Mouse (Mus musculus): ENCODE results near the gene Arhgef12. TPM values are rescaled to one million over a fixed set of nuclear protein-coding genes. Genes with fewer than 3 reads are reported as not detected.
A peak's percentile ranks its signal among the peaks of the same experiment; 100 is the strongest.

The Arhgef12 gene
- polyA plus RNA-seq, 1 experiment from 2014 or later = 14.0 TPM

DNA sequence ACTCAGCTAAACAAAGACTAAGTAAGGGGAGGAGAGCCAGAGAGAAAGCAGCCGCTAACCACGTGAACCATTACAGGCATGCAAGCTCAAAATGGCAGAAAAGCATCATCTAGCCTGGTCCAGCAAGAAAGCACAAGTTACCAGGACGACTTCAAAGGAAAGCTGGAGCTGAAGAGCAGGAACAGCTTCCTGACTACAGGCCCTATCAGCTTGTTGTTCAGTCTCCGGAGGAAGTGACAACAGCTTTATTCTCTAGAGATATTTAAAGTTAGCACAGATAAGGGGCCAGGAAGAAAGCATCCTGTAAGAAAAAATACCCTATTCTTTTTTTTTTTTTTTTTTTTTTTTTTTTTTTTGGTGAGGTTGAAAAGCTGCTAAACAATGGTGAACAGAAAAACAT, 8.1 kb downstream of the Arhgef12 start:
- no peak overlapping the region for H3K27ac ChIP-seq (replicated peaks; ENCODE audit: low read depth, low read length)
- H3K9ac ChIP-seq (ENCODE audit: low read depth, low read length) = no peak overlapping the region
- H3K27me3 ChIP-seq (replicated peaks; ENCODE audit: control insufficient read depth, insufficient read depth, low read length) = no peaks in the 10 kb centered on the region
- H3K4me1 ChIP-seq (ENCODE audit: control insufficient read depth, insufficient read depth, low read length) = peaks cover 25% of the 10 kb centered on the region
- no peaks in the 10 kb centered on the region for H3K9me3 ChIP-seq (ENCODE audit: control insufficient read depth, low read length)
- DNase-seq (ENCODE audit: low spot score) = peak; percentile 54
- ATAC-seq (ENCODE audit: low read depth) = 0 out of 2 replicates have a peak, but pooled peaks have one; percentile 37
- no peak overlapping the region for H3K4me2 ChIP-seq (ENCODE audit: low read depth, low read length)
- 38% methylated on average over 4 of the region's 4 CpGs for WGBS
- H3K36me3 ChIP-seq (ENCODE audit: control insufficient read depth, insufficient read depth, low read length) = no peaks in the 10 kb centered on the region
- H3K4me3 ChIP-seq (ENCODE audit: low read depth, low read length) = no peak overlapping the region

DNA sequence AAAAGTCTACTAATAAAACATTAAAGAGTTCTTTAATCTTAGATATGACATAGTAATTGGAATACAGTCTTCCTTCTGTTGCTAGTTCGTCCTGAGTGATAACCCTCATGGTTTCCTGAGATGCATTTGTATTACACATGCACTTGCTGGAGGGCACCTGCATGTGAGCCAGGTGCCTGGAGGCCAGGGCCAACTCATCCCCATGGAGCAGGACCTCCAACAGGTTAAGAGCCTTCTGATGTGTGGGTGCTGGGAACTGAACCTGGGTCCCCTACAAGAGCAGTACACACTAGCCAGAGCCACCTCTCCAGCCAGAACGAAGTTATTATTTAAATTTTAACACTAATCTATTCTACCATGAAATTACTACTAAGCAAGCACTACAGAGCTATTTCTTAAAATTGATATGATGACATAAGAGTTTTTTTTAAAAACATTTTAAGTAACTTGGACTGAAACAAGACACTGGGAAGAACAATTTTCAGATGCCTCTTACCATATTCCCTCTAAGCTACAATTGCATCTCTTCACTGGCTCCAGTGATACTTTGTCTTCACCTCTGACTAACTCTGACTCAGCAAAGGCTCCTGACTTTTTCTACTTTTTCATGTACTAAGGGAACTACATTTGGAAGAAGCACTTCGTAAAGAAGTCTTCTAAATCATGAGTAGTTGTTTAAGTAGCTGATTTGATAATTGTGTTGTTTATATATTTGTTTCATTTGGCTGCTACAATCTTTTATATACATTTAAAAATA, 9.1 kb downstream of the Arhgef12 start:
- no peak for DNase-seq (ENCODE audit: low spot score)
- no peak overlapping the region for H3K27ac ChIP-seq (replicated peaks; ENCODE audit: low read depth, low read length)
- H3K36me3 ChIP-seq (ENCODE audit: control insufficient read depth, insufficient read depth, low read length) = no peaks in the 10 kb centered on the region
- no peaks in the 10 kb centered on the region for H3K9me3 ChIP-seq (ENCODE audit: control insufficient read depth, low read length)
- no peak overlapping the region for H3K4me2 ChIP-seq (ENCODE audit: low read depth, low read length)
- peaks cover 23% of the 10 kb centered on the region for H3K4me1 ChIP-seq (ENCODE audit: control insufficient read depth, insufficient read depth, low read length)
- no peak overlapping the region for H3K9ac ChIP-seq (ENCODE audit: low read depth, low read length)
- ATAC-seq (ENCODE audit: low read depth) = no peak
- H3K27me3 ChIP-seq (replicated peaks; ENCODE audit: control insufficient read depth, insufficient read depth, low read length) = no peaks in the 10 kb centered on the region
- no peak overlapping the region for H3K4me3 ChIP-seq (ENCODE audit: low read depth, low read length)
- 88% methylated on average over 3 of the region's 3 CpGs for WGBS

DNA sequence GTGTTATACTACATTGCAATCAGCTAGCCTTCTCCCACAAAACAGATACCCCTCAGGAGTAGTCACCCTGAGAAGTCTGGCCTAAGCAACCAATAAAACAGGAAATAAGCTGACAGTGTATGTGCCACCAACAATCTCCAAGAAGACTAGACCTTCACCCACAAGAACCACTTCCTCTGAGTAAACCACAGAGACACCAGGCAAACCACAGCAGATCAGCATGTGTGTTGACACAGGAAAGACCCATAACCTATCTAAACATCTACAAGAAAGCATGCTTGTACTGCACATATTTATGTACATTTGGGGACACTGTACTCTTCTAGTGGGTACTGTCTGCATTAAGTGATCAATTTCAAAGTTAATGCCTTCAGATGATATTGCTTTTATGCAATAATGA, 10.7 kb downstream of the Arhgef12 start:
- DNase-seq (ENCODE audit: low spot score) (no peak), ATAC-seq (ENCODE audit: low read depth) (no peak)
- no peaks in the 10 kb centered on the region for H3K36me3 ChIP-seq (ENCODE audit: control insufficient read depth, insufficient read depth, low read length)
- H3K9me3 ChIP-seq (ENCODE audit: control insufficient read depth, low read length) = no peaks in the 10 kb centered on the region
- no peak overlapping the region for H3K9ac ChIP-seq (ENCODE audit: low read depth, low read length)
- H3K27ac ChIP-seq (replicated peaks; ENCODE audit: low read depth, low read length) = no peak overlapping the region
- peaks cover 16% of the 10 kb centered on the region; the same call in 1 of the 2 replicates for H3K4me1 ChIP-seq (ENCODE audit: control insufficient read depth, insufficient read depth, low read length)
- no peak overlapping the region for H3K4me3 ChIP-seq (ENCODE audit: low read depth, low read length)
- no peak overlapping the region for H3K4me2 ChIP-seq (ENCODE audit: low read depth, low read length)
- H3K27me3 ChIP-seq (replicated peaks; ENCODE audit: control insufficient read depth, insufficient read depth, low read length) = no peaks in the 10 kb centered on the region

DNA sequence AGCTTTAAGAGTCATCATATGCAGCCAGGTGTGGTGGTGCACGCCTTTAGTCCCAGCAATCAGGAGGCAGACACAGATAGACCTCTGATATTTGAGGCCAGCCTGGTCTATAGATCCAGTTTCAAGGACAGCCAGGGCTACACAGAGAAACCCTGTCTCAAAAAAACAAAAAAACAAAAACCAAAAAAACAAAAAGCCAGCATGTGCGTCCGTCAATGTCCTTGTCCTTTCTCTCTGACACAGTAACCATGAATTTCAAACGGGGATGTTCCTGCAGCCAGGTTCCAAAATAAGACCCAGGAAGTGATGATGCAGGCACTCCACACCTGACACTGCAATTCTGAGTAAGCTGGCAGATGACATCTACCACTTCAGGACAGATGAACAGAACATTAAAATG, 12.2 kb downstream of the Arhgef12 start:
- Histone ChIP-seq H3K4me2 (ENCODE audit: low read depth, low read length) (no peak overlapping the region), H3K27ac (replicated peaks; ENCODE audit: low read depth, low read length) (no peak overlapping the region), H3K4me3 (ENCODE audit: low read depth, low read length) (no peak overlapping the region), H3K9me3 (ENCODE audit: control insufficient read depth, low read length) (no peaks in the 10 kb centered on the region), H3K9ac (ENCODE audit: low read depth, low read length) (no peak overlapping the region), H3K27me3 (replicated peaks; ENCODE audit: control insufficient read depth, insufficient read depth, low read length) (no peaks in the 10 kb centered on the region), H3K36me3 (ENCODE audit: control insufficient read depth, insufficient read depth, low read length) (no peaks in the 10 kb centered on the region), H3K4me1 (ENCODE audit: control insufficient read depth, insufficient read depth, low read length) (peaks cover 16% of the 10 kb centered on the region; the same call in 1 of the 2 replicates)
- ATAC-seq (ENCODE audit: low read depth) = no peak
- DNase-seq (ENCODE audit: low spot score) = no peak
- WGBS = 91% methylated on average over 4 of the region's 4 CpGs

DNA sequence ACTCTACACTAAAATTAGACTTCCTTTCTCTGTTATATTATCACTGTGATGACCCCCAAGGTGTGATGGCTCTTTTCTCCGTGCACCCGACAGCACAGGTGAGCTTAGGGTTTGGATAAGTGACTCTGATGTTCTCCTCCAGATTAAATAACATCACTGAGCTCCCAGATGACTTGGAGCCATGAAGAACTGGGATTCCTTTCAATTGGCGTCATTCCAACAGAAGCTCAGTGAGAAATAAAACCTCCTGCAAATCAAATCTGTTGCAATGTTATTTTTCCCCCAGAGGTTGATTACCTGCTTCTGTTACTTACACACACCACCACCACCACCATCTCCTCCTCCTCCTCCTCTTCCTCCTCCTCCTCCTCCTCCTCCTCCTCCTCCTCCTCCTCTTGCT, 13.2 kb downstream of the Arhgef12 start:
- H3K27me3 ChIP-seq (replicated peaks; ENCODE audit: control insufficient read depth, insufficient read depth, low read length) = no peaks in the 10 kb centered on the region
- no peak overlapping the region for H3K27ac ChIP-seq (replicated peaks; ENCODE audit: low read depth, low read length)
- peak; percentile 67 for DNase-seq (ENCODE audit: low spot score)
- WGBS = 51% methylated on average over 3 of the region's 3 CpGs
- H3K9ac ChIP-seq (ENCODE audit: low read depth, low read length) = no peak overlapping the region
- H3K9me3 ChIP-seq (ENCODE audit: control insufficient read depth, low read length) = no peaks in the 10 kb centered on the region
- H3K4me1 ChIP-seq (ENCODE audit: control insufficient read depth, insufficient read depth, low read length) = peaks cover 16% of the 10 kb centered on the region; the same call in 1 of the 2 replicates
- no peaks in the 10 kb centered on the region for H3K36me3 ChIP-seq (ENCODE audit: control insufficient read depth, insufficient read depth, low read length)
- no peak for ATAC-seq (ENCODE audit: low read depth)
- H3K4me3 ChIP-seq (ENCODE audit: low read depth, low read length) = no peak overlapping the region
- H3K4me2 ChIP-seq (ENCODE audit: low read depth, low read length) = no peak overlapping the region

DNA sequence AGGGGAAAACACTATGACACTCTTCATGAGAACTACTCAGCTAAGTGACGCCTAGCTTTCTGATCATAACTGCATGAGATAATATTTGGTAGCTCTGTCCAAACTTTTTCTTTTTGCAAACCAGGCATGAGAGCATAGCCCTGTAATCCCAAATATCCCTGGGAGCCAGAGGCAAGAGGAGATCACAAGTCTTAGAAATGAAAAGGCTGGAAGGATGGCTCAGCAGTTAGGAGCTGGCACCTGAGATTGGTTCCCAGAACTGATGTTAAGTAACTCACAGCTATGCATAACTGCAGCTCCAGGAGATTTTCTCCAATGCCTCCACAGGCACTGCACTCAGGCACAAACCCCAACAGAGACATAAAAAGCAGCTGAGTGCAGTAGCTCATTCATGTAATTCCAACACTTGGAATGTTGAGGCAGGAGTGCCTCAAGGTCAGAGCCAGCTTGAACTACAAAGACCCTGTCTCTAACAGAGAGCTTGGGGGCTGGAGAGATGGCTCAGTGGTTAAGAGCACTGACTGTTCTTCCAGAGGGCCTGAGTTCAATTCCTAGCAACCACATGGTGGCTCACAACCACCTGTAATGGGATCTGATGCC, 21.3 kb downstream of the Arhgef12 start:
- H3K4me1 ChIP-seq (ENCODE audit: control insufficient read depth, insufficient read depth, low read length) = peaks cover 11% of the 10 kb centered on the region; the same call in 1 of the 2 replicates
- 85% methylated on average over 1 of the region's 1 CpGs for WGBS
- no peaks in the 10 kb centered on the region for H3K36me3 ChIP-seq (ENCODE audit: control insufficient read depth, insufficient read depth, low read length)
- no peak overlapping the region for H3K9ac ChIP-seq (ENCODE audit: low read depth, low read length)
- H3K27ac ChIP-seq (replicated peaks; ENCODE audit: low read depth, low read length) = no peak overlapping the region
- no peaks in the 10 kb centered on the region for H3K9me3 ChIP-seq (ENCODE audit: control insufficient read depth, low read length)
- no peak for DNase-seq (ENCODE audit: low spot score)
- no peak overlapping the region for H3K4me3 ChIP-seq (ENCODE audit: low read depth, low read length)
- ATAC-seq (ENCODE audit: low read depth) = no peak
- no peaks in the 10 kb centered on the region for H3K27me3 ChIP-seq (replicated peaks; ENCODE audit: control insufficient read depth, insufficient read depth, low read length)
- no peak overlapping the region for H3K4me2 ChIP-seq (ENCODE audit: low read depth, low read length)

DNA sequence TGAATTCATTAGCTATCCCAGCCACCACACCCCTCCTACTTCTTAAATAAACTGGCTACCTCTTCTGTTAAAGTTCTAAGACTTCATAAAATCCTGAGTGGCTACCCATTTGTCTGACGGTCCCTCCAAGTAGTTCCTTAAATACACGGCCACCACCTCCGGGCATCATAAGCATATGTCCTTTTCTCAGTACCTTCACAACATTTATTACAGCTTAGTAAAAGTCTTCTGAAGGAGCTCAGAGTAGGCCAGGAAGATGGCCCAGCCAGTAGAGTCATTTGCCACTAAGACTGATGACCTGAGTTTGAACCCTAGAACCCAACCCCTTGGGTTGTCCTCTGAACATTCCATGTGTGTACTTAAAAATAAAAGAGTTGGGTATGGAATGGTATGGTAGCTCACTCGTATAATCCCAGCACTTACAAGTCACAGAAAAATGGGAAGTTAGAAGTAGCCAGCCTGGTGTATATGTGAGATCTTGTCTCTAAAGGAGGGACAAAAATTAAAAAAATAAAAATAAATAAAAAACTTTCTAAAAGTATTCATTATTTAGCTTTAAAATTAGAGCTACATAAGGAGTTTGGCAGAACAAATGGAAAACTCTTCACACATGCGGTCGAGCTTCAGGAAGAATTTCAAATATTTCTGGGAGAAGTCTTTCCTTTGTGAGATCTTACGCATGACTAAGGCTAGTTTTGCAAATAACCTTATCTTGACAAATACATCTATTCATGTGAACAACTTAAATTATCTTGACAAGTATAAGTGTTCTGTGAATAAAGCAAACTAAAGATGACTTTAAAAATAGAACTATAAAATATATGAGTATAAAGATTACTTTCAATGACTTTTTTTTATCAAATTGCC, 22.3 kb downstream of the Arhgef12 start:
- no peaks in the 10 kb centered on the region for H3K36me3 ChIP-seq (ENCODE audit: control insufficient read depth, insufficient read depth, low read length)
- H3K27ac ChIP-seq (replicated peaks; ENCODE audit: low read depth, low read length) = peak overlapping the region; percentile 15; the same call in 1 of the 2 replicates
- WGBS = 67% methylated on average over 7 of the region's 7 CpGs
- H3K9ac ChIP-seq (ENCODE audit: low read depth, low read length) = no peak overlapping the region
- H3K9me3 ChIP-seq (ENCODE audit: control insufficient read depth, low read length) = no peaks in the 10 kb centered on the region
- H3K27me3 ChIP-seq (replicated peaks; ENCODE audit: control insufficient read depth, insufficient read depth, low read length) = no peaks in the 10 kb centered on the region
- ATAC-seq (ENCODE audit: low read depth) = no peak
- H3K4me3 ChIP-seq (ENCODE audit: low read depth, low read length) = no peak overlapping the region
- no peak overlapping the region for H3K4me2 ChIP-seq (ENCODE audit: low read depth, low read length)
- peak; percentile 68 for DNase-seq (ENCODE audit: low spot score)
- H3K4me1 ChIP-seq (ENCODE audit: control insufficient read depth, insufficient read depth, low read length) = peaks cover 14% of the 10 kb centered on the region; the same call in 1 of the 2 replicates

DNA sequence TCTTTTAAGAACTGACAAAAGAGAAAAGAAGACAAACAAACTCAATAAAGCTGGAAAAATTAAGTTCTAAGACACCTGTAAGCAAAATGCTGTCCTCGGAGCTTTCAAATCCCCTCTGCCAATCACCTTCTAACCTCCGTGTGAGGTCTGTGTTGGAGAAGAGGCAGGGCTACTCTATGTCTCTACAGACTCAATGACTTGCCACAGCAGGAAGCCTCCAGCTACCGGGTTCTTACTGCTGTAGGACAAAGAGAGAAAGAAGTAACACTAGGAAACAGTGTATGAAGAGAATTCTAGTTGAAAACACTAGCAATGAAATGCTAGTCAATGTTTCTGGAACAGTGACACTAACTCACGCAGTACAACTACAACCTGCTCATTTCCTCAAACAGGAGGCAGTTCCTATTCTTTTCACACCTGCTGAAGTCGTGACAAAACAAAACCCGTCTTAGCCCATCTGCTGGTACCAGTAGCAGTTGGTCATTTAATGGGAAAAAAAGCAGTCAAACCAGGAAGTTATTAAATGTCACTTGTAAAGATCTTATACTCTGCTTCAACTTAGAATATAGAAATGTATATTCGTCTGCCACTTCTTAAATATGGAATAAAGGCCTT, 23.5 kb downstream of the Arhgef12 start:
- Histone ChIP-seq H3K9me3 (ENCODE audit: control insufficient read depth, low read length) (no peaks in the 10 kb centered on the region), H3K36me3 (ENCODE audit: control insufficient read depth, insufficient read depth, low read length) (no peaks in the 10 kb centered on the region), H3K4me2 (ENCODE audit: low read depth, low read length) (no peak overlapping the region), H3K27ac (replicated peaks; ENCODE audit: low read depth, low read length) (no peak overlapping the region), H3K27me3 (replicated peaks; ENCODE audit: control insufficient read depth, insufficient read depth, low read length) (no peaks in the 10 kb centered on the region), H3K9ac (ENCODE audit: low read depth, low read length) (no peak overlapping the region), H3K4me3 (ENCODE audit: low read depth, low read length) (no peak overlapping the region), H3K4me1 (ENCODE audit: control insufficient read depth, insufficient read depth, low read length) (peaks cover 14% of the 10 kb centered on the region; the same call in 1 of the 2 replicates)
- ATAC-seq (ENCODE audit: low read depth) (no peak), DNase-seq (ENCODE audit: low spot score) (no peak)
- 41% methylated on average over 7 of the region's 7 CpGs for WGBS
